Mouse (Mus musculus): ENCODE measurements at regions not wholly inside any gene's neighbourhood (a gene's known extent, or its start where the extent isn't known, plus 50 kb on each side); places are given as distances from the start of the nearest gene placed in this dataset.

DNA sequence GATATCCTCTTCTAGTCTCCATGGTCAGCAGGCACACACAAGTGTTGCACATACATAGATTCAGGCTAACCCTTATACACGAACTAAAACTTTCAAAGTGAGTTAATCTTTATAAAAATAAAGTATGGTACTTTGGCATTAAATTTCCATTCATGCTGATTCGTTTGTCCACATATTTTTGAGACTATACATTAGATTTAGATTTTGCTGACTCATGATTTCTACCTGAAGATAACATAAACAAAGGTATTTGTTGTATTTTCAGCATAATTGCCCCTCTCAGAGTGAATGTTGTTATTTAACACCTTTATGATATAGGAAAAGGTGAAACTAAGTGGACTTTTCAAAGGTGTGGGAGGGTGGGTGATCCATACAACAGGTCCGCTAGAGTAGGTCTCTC, 277.2 kb downstream of the Satb1 start:
- Histone ChIP-seq H3K36me3 (ENCODE audit: control insufficient read depth, insufficient read depth, low read length) (no peaks in the 10 kb centered on the region), H3K27me3 (ENCODE audit: control insufficient read depth, insufficient read depth, low read length) (no peaks in the 10 kb centered on the region), H3K27ac (replicated peaks in 1 of 2; ENCODE audit: control insufficient read depth in 1 of 2, insufficient read depth in 1 of 2, low read depth in 2 of 2, low read length in 2 of 2) (no peak overlapping the region), H3K4me2 (ENCODE audit: low read length) (no peak overlapping the region), H3K4me1 (ENCODE audit: control insufficient read depth in 2 of 2, insufficient read depth in 2 of 2, low read length in 2 of 2) (no peaks in the 10 kb centered on the region), H3K4me3 (ENCODE audit: control insufficient read depth in 1 of 2, insufficient read depth in 1 of 2, low read depth in 1 of 2, low read length in 2 of 2) (no peak overlapping the region), H3K9ac (ENCODE audit: low read length) (no peak overlapping the region), H3K9me3 (ENCODE audit: control insufficient read depth, low read length) (no peaks in the 10 kb centered on the region)
- ATAC-seq (ENCODE audit: insufficient number of reproducible peaks, insufficient read depth, low FRiP score, low read depth) = no peak
- 74% methylated on average over 3 of the region's 3 CpGs for WGBS

DNA sequence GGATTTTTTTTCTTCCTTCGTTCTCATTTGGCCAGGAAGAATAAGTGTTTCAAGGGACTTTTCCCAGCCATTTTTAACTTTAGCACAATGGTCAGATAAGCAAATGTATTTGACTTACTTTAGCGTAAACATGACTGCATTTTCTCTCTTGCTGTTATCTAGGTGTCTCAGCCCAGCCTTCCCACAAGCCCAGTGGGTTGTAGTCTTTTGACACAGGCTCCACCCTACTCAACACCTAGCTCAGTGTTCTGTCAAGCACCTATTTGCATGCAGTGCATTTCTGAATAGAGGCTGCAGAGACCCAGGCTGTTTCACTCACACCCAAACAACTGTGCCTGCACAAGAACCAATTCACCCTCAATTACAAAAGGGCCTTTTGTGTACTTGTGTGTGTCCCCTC, 278.6 kb downstream of the Satb1 start:
- Histone ChIP-seq H3K9ac (ENCODE audit: low read length) (no peak overlapping the region), H3K27me3 (ENCODE audit: control insufficient read depth, insufficient read depth, low read length) (no peaks in the 10 kb centered on the region), H3K4me2 (ENCODE audit: low read length) (no peak overlapping the region), H3K36me3 (ENCODE audit: control insufficient read depth, insufficient read depth, low read length) (no peaks in the 10 kb centered on the region), H3K27ac (replicated peaks in 1 of 2; ENCODE audit: control insufficient read depth in 1 of 2, insufficient read depth in 1 of 2, low read depth in 2 of 2, low read length in 2 of 2) (no peak overlapping the region), H3K4me1 (ENCODE audit: control insufficient read depth in 2 of 2, insufficient read depth in 2 of 2, low read length in 2 of 2) (no peaks in the 10 kb centered on the region), H3K9me3 (ENCODE audit: control insufficient read depth, low read length) (no peaks in the 10 kb centered on the region), H3K4me3 (ENCODE audit: control insufficient read depth in 1 of 2, insufficient read depth in 1 of 2, low read depth in 1 of 2, low read length in 2 of 2) (no peak overlapping the region)
- 46% methylated on average over 2 of the region's 2 CpGs for WGBS
- ATAC-seq (ENCODE audit: insufficient number of reproducible peaks, insufficient read depth, low FRiP score, low read depth) = no peak

DNA sequence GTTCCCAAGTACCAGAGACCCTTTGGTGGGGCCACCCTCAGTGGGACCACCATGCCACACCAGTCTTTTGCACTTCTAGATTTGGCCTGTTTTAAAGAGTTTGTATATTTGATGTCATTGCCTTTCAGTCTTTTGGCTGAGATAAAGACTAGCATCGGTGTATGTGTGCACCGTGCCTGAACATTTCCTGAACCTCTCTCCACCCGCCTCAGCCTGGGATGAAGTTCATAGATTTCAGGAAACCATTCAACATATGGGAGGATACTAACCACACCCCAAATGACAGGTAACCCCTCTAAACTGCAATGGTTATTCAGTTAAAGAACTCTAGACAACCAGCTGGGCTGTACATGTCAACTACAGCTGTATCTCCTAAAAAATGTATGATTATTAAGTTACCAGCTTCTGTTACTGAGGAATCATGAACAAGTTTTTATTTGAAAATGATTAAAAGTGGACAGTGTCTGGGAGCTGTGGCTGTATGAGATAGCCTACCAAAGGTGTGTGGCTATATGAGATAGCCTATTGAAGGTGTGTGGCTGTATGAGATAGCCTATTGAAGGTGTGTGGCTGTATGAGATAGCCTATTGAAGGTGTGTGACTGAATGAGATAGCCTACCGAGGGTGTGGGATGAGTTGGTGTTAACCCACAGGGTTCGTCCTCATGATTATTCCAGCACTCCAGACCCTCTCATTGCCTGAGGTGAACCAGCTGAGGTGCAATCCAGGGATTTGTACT, 280.6 kb downstream of the Satb1 start:
- no peak for ATAC-seq (ENCODE audit: insufficient number of reproducible peaks, insufficient read depth, low FRiP score, low read depth)
- 73% methylated on average over 5 of the region's 5 CpGs for WGBS
- no peaks in the 10 kb centered on the region for H3K9me3 ChIP-seq (ENCODE audit: control insufficient read depth, low read length)
- no peaks in the 10 kb centered on the region for H3K4me1 ChIP-seq (ENCODE audit: control insufficient read depth in 2 of 2, insufficient read depth in 2 of 2, low read length in 2 of 2)
- H3K4me3 ChIP-seq (ENCODE audit: control insufficient read depth in 1 of 2, insufficient read depth in 1 of 2, low read depth in 1 of 2, low read length in 2 of 2) = no peak overlapping the region
- H3K36me3 ChIP-seq (ENCODE audit: control insufficient read depth, insufficient read depth, low read length) = no peaks in the 10 kb centered on the region
- no peak overlapping the region for H3K4me2 ChIP-seq (ENCODE audit: low read length)
- H3K27me3 ChIP-seq (ENCODE audit: control insufficient read depth, insufficient read depth, low read length) = no peaks in the 10 kb centered on the region
- no peak overlapping the region for H3K27ac ChIP-seq (replicated peaks in 1 of 2; ENCODE audit: control insufficient read depth in 1 of 2, insufficient read depth in 1 of 2, low read depth in 2 of 2, low read length in 2 of 2)
- no peak overlapping the region for H3K9ac ChIP-seq (ENCODE audit: low read length)

GRCm38 (mm10) chr17:51546999-51547398, 286.1 kb downstream of the Satb1 start:
- 21% methylated on average over 3 of the region's 3 CpGs for WGBS
- no peaks in the 10 kb centered on the region for H3K27me3 ChIP-seq (ENCODE audit: control insufficient read depth, insufficient read depth, low read length)
- H3K4me2 ChIP-seq (ENCODE audit: low read length) = no peak overlapping the region
- H3K4me3 ChIP-seq (ENCODE audit: control insufficient read depth in 1 of 2, insufficient read depth in 1 of 2, low read depth in 1 of 2, low read length in 2 of 2) = no peak overlapping the region
- peaks cover 0 to 3% of the 10 kb centered on the region in 2 experiments; a peak in 1 of 4 replicates for H3K4me1 ChIP-seq (ENCODE audit: control insufficient read depth in 2 of 2, insufficient read depth in 2 of 2, low read length in 2 of 2)
- H3K27ac ChIP-seq (replicated peaks in 1 of 2; ENCODE audit: control insufficient read depth in 1 of 2, insufficient read depth in 1 of 2, low read depth in 2 of 2, low read length in 2 of 2) = no peak overlapping the region
- no peaks in the 10 kb centered on the region for H3K36me3 ChIP-seq (ENCODE audit: control insufficient read depth, insufficient read depth, low read length)
- ATAC-seq (ENCODE audit: insufficient number of reproducible peaks, insufficient read depth, low FRiP score, low read depth) = no peak
- H3K9ac ChIP-seq (ENCODE audit: low read length) = no peak overlapping the region
- no peaks in the 10 kb centered on the region for H3K9me3 ChIP-seq (ENCODE audit: control insufficient read depth, low read length)

DNA sequence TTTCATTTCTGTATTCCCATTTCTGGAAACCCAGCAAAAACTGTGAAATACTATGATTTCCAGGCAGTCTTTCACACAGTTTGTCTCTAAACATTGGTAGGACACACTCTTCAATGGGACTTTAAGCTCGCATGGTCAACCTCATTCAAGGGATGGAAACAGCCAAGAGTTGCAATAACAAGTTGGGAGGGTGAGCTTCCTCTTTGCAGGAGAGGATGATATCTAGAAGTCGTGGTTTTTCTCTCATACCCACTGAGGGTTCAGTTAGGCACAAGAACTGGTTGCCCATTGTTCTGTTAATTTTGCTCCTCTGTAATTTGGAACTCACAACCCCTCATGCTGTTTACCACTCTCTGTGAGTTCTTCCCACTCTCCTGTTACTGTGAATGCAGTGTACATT, 290.5 kb downstream of the Satb1 start:
- H3K4me2 ChIP-seq (ENCODE audit: low read length) = no peak overlapping the region
- H3K9ac ChIP-seq (ENCODE audit: low read length) = no peak overlapping the region
- no peaks in the 10 kb centered on the region for H3K9me3 ChIP-seq (ENCODE audit: control insufficient read depth, low read length)
- no peak overlapping the region for H3K27ac ChIP-seq (replicated peaks in 1 of 2; ENCODE audit: control insufficient read depth in 1 of 2, insufficient read depth in 1 of 2, low read depth in 2 of 2, low read length in 2 of 2)
- H3K36me3 ChIP-seq (ENCODE audit: control insufficient read depth, insufficient read depth, low read length) = no peaks in the 10 kb centered on the region
- no peaks in the 10 kb centered on the region for H3K27me3 ChIP-seq (ENCODE audit: control insufficient read depth, insufficient read depth, low read length)
- H3K4me3 ChIP-seq (ENCODE audit: control insufficient read depth in 1 of 2, insufficient read depth in 1 of 2, low read depth in 1 of 2, low read length in 2 of 2) = no peak overlapping the region
- peaks cover 0 to 3% of the 10 kb centered on the region in 2 experiments; a peak in 1 of 4 replicates for H3K4me1 ChIP-seq (ENCODE audit: control insufficient read depth in 2 of 2, insufficient read depth in 2 of 2, low read length in 2 of 2)
- no peak for ATAC-seq (ENCODE audit: insufficient number of reproducible peaks, insufficient read depth, low FRiP score, low read depth)
- 46% methylated on average over 2 of the region's 2 CpGs for WGBS

GRCm38 (mm10) chr17:51534678-51535077, 298.4 kb downstream of the Satb1 start:
- ATAC-seq (ENCODE audit: insufficient number of reproducible peaks, insufficient read depth, low FRiP score, low read depth) = no peak
- no peaks in the 10 kb centered on the region for H3K36me3 ChIP-seq (ENCODE audit: control insufficient read depth, insufficient read depth, low read length)
- no peak overlapping the region for H3K9ac ChIP-seq (ENCODE audit: low read length)
- no peaks in the 10 kb centered on the region for H3K9me3 ChIP-seq (ENCODE audit: control insufficient read depth, low read length)
- H3K4me3 ChIP-seq (ENCODE audit: control insufficient read depth in 1 of 2, insufficient read depth in 1 of 2, low read depth in 1 of 2, low read length in 2 of 2) = no peak overlapping the region
- H3K4me2 ChIP-seq (ENCODE audit: low read length) = peak overlapping the region; percentile 47
- no peaks in the 10 kb centered on the region for H3K4me1 ChIP-seq (ENCODE audit: control insufficient read depth in 2 of 2, insufficient read depth in 2 of 2, low read length in 2 of 2)
- H3K27ac ChIP-seq (replicated peaks in 1 of 2; ENCODE audit: control insufficient read depth in 1 of 2, insufficient read depth in 1 of 2, low read depth in 2 of 2, low read length in 2 of 2) = no peak overlapping the region
- 28% methylated on average over 10 of the region's 10 CpGs for WGBS
- H3K27me3 ChIP-seq (ENCODE audit: control insufficient read depth, insufficient read depth, low read length) = no peaks in the 10 kb centered on the region

DNA sequence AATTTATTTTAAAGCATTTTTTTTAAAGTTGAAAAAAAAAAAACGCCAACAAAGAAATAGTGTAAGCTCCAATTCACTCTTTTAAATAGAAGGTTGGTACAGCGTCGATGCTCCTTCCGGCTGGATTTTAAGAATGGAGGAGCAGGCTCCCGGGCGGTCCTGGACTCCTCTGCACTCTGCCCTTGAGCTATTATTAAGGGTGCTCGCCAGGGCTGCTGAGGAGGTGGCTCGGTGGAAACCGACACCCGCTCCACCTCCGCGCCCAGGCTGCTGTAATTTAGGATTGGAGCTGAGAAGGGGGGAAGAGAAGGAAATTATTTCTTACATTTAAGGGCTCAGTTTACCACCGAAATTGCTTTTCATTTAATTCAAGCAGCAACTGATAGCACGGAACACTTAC, 298.8 kb downstream of the Satb1 start:
- no peak for ATAC-seq (ENCODE audit: insufficient number of reproducible peaks, insufficient read depth, low FRiP score, low read depth)
- Histone ChIP-seq H3K4me1 (ENCODE audit: control insufficient read depth in 2 of 2, insufficient read depth in 2 of 2, low read length in 2 of 2) (no peaks in the 10 kb centered on the region), H3K27me3 (ENCODE audit: control insufficient read depth, insufficient read depth, low read length) (no peaks in the 10 kb centered on the region), H3K9ac (ENCODE audit: low read length) (no peak overlapping the region), H3K4me2 (ENCODE audit: low read length) (peak overlapping the region; percentile 47), H3K9me3 (ENCODE audit: control insufficient read depth, low read length) (no peaks in the 10 kb centered on the region), H3K36me3 (ENCODE audit: control insufficient read depth, insufficient read depth, low read length) (no peaks in the 10 kb centered on the region), H3K27ac (replicated peaks in 1 of 2; ENCODE audit: control insufficient read depth in 1 of 2, insufficient read depth in 1 of 2, low read depth in 2 of 2, low read length in 2 of 2) (no peak overlapping the region), H3K4me3 (ENCODE audit: control insufficient read depth in 1 of 2, insufficient read depth in 1 of 2, low read depth in 1 of 2, low read length in 2 of 2) (no peak overlapping the region)
- 44% methylated on average over 14 of the region's 14 CpGs for WGBS

GRCm38 (mm10) chr17:51528161-51528560, 304.9 kb downstream of the Satb1 start:
- ATAC-seq (ENCODE audit: insufficient number of reproducible peaks, insufficient read depth, low FRiP score, low read depth) = no peak
- 77% methylated on average over 3 of the region's 3 CpGs for WGBS

More at GRCm38 (mm10) chr17:51528161-51528560, 304.9 kb downstream of the Satb1 start:
- H3K9me3 ChIP-seq (ENCODE audit: control insufficient read depth, low read length) = no peaks in the 10 kb centered on the region
- no peak overlapping the region for H3K27ac ChIP-seq (replicated peaks in 1 of 2; ENCODE audit: control insufficient read depth in 1 of 2, insufficient read depth in 1 of 2, low read depth in 2 of 2, low read length in 2 of 2)
- H3K4me3 ChIP-seq (ENCODE audit: control insufficient read depth in 1 of 2, insufficient read depth in 1 of 2, low read depth in 1 of 2, low read length in 2 of 2) = no peak overlapping the region
- no peak overlapping the region for H3K4me2 ChIP-seq (ENCODE audit: low read length)
- H3K36me3 ChIP-seq (ENCODE audit: control insufficient read depth, insufficient read depth, low read length) = no peaks in the 10 kb centered on the region
- H3K4me1 ChIP-seq (ENCODE audit: control insufficient read depth in 2 of 2, insufficient read depth in 2 of 2, low read length in 2 of 2) = no peaks in the 10 kb centered on the region
- H3K27me3 ChIP-seq (ENCODE audit: control insufficient read depth, insufficient read depth, low read length) = no peaks in the 10 kb centered on the region
- H3K9ac ChIP-seq (ENCODE audit: low read length) = no peak overlapping the region
